Comparison of ENCODE assay signal across 19 mouse cellular contexts in the genomic region with DNA sequence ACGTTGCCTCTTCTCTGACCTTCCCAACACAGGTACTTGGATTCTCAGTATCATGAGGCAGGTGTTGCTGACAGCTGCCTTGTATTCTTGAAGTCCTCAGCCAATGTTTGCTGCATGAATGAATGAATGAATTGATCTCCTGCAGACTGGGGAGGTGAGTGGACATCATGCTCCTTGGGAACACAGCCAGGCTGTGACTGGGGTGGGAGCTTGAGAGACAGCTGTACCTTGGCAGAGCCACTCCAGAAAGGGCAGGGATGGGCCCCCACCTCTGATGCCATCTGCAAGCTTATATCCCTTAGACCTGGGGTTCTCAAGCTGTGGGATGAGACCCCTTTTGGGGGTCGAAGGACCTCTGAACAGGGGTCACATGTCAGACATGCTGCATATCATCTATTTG.
DNase-seq lines count a peak whose midpoint lies in the region; TF ChIP-seq lines count a peak whose summit lies in the region.
"Had no signal": no experiment of that assay in that cellular context is flagged by ENCODE, and none has a peak within 500 bp of the region (broad histone marks: within the 10 kb centered on the region; RNA-seq: fewer than 3 reads in every experiment).

No protein-coding gene starts in this region.

- H3K4me3 ChIP-seq in testis, adult 2 months (ENCODE audit: control insufficient read depth, low read depth, low read length): peak overlapping the region; percentile 54

- H3K4me1 ChIP-seq in testis, adult 2 months (ENCODE audit: control insufficient read depth, insufficient read depth, low read length): peaks cover 7% of the 10 kb centered on the region

- TF ChIP-seq CTCF in testis, adult 2 months (IDR thresholded peaks at IDR 0.05; ENCODE audit: control insufficient read depth, insufficient read depth, insufficient replicate concordance, low read depth, low read length): no peak

- no peak for TF ChIP-seq POLR2A in testis, adult 2 months (IDR thresholded peaks at IDR 0.05; ENCODE audit: control insufficient read depth, low read depth, low read length)

- H3K27ac ChIP-seq in testis, adult 2 months (ENCODE audit: control insufficient read depth, insufficient read depth, low read depth, low read length): no peak overlapping the region

- intact Hi-C loops in left cerebral cortex, postnatal 4 days (cut with DNase I): no loop called here
- intact Hi-C loops in left cerebral cortex, postnatal 14 days (cut with DNase I): no loop called here

- DNase-seq in cerebellum, postnatal 10 days: peak; percentile 55 to 60
- no peak for DNase-seq in cerebellum, postnatal 4 days (ENCODE audit: low spot score in 2 of 2)
- DNase-seq in left cerebral cortex, postnatal 4 days: peak; percentile 53
- DNase-seq in left cerebral cortex, postnatal 14 days (ENCODE audit: low spot score in 2 of 2): no peak
- DNase-seq in testis, postnatal 14 days (ENCODE audit: low spot score): no peak
- DNase-seq: adrenal gland, adult 2 months; adrenal gland, adult 8-10 months; adrenal gland, postnatal 10 days; adrenal gland, postnatal 14 days; adrenal gland, postnatal 25 days; adrenal gland, postnatal 36 days; B cell, adult 2 months; cerebellum, adult 11 months; cerebellum, adult 11-12 months; cerebellum, adult 18-20 months had no signal

- H3K27me3 ChIP-seq in testis, adult 2 months (ENCODE audit: control insufficient read depth, insufficient read depth, low read length): no peaks in the 10 kb centered on the region
- H3K27me3 ChIP-seq: CH12.LX, Patski had no signal

- no peaks in the 10 kb centered on the region for H3K36me3 ChIP-seq in testis, adult 2 months (ENCODE audit: control insufficient read depth, insufficient read depth, low read length)
- H3K36me3 ChIP-seq: G1E had no signal

Comparison
In these comparisons a context has a peak if more than half of its experiments do, and no peak if none do; other contexts are left out.
1. DNase-seq: peak in cerebellum, postnatal 10 days (2 of 2) and left cerebral cortex, postnatal 4 days (single experiment); none in cerebellum, postnatal 4 days (0 of 2), left cerebral cortex, postnatal 14 days (0 of 2) and testis, postnatal 14 days (single experiment).